Mouse (Mus musculus) thymus, adult 18-20 months (tissue): ENCODE data around the gene Slc25a20.
"Not testable (repeated sequence)": the region's sequence is repeated elsewhere in the genome, so short reads cannot be mapped to it uniquely, and the experiment has no call there.

Source experiments
- DNase-seq, 2 experiments: peaks; one replicate each; pipeline ENCODE4 v3.0.0; 2022; ENCODE audit warnings: mixed read lengths in 2 of 2

Slc25a20 gene

GRCm38 (mm10) chr9:108661677-108662612, at the start of gene Slc25a20:
Slc25a20 (plus strand) TSS chr9:108662088.
- peak; percentile 69 to 81 for DNase-seq

DNA sequence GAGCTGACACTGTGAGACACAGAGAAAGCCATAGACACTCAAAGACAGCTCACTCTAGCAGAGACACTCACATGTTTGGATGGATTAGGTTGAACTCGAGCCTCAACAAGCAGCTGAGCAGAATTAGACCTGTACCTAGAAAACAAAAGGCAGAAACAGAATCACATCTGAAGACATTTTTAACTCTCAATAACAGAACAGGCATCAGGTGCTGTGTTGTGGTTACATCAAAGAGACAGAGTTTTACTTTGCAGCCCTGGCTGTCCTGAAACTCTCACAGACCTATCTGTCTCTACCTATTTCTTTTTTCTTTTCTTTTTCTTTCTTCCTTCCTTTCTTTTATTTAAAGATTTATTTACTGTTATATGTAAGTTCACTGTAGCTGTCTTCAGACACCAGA, 44.6 kb upstream of the Slc25a20 start:
- no peak for DNase-seq

- DNase-seq: no peak
These were observed 35.4 kb upstream of the Slc25a20 start for GRCm38 (mm10) chr9:108626498-108626897.

- DNase-seq: no peak
These were observed 33.7 kb upstream of the Slc25a20 start for GRCm38 (mm10) chr9:108628141-108628540.

DNA sequence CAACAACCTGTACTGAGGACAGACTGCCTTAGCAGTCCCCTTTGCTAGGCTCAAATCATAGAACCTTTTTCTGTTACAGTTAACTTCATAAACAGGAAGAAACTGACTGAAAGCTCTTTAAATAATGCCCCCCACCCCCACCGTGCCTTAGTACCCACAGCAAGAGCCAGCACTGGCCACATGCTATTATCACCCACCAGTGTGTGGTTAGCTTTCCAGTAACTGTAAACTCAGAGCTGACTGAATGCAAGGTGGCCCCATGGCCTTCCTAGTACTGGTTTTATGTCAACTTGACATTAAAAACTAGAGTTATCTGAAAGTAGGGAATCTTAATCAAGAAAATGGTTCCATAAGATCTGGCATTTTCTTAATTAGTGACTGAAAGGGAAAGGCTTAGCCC, 31.2 kb upstream of the Slc25a20 start:
- no peak for DNase-seq

DNA sequence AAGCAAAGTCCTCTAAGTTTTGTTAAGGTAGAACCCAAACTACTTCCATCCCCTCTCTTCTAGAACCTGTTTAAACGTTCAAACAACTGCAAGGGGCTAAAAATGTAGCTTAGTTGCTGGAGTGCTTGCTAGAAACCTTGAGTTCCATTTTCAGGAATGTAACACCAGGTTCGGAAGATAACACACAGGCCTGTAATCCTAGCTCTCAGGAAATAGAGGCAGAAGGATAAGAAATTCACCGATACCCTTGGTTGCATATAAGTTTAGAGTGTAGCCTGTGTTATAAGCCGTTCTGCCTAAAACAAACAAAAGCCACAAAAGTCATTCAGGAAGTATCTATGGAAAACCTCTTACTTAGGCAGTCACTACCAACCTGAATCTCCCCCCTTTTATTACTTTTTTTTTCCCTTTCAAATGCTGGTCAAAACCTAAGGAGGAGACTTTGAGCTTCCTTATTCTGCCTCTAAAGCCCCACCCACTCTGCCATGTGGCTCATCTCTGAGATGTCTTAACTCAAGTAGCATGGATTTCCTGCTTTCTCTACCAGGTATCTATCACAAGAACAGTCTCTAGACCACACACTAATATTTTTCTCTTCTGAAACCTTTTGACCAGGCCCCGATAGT, 30.1 kb upstream of the Slc25a20 start:
- no peak for DNase-seq

GRCm38 (mm10) chr9:108632375-108632774, 29.5 kb upstream of the Slc25a20 start:
- DNase-seq: no peak

DNA sequence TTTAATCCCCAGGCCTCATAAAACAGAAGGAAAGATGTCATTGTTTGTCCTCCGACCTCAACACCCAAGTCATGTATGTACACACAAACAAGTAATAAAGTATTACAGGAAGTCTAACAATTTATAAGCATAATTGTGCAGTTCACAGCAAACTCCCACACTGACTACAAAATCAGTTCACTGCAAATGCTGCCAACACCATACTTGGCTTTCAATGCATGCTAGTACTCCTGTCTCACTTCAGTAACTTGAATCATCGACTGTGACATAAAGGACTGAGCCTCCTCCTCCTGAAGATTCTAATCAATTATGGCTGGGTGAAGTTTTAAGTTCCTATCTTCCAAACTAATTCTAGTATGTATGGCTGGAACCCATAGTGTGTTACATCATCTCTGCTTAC, 28.0 kb upstream of the Slc25a20 start:
- DNase-seq: no peak

GRCm38 (mm10) chr9:108635415-108635814, 26.5 kb upstream of the Slc25a20 start:
- DNase-seq: no peak

DNA sequence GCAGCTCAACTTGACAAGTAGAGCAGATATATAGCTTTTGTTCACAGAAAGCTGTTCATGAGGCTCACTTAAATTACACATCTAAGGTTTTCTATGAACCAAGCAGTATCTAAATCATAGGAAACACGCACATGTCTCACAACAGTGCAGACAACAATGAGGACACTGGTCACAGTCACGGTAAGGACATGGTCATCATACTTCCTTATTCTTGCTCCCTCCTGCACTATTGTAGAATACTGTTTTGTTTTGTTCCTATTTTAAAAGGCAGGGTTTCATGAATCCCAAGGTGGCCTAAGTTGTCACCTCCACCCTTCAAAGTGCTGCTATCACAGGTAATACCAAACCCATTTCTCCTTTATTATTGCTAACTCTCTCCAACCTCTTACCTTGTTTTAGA, 22.1 kb upstream of the Slc25a20 start:
- DNase-seq: no peak

DNA sequence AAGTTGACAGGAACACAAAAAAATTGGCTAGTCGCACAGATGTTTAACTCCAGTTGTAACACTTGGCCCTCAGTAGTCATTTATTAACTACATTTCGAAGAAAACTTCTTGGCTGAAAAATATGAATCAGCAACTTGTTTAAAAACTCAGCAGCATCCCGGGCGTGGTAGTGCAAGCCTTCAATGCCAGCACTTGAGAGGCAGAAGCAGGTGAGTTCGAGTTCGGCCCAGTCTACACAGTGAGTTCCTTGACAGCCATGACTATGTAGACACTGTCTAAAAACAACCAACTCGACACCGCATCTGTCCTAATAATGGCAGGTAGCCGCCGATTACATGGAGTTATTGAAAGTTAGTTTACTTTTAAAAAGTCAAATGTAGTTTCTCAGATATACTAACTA, 13.7 kb upstream of the Slc25a20 start:
- DNase-seq: no peak

DNA sequence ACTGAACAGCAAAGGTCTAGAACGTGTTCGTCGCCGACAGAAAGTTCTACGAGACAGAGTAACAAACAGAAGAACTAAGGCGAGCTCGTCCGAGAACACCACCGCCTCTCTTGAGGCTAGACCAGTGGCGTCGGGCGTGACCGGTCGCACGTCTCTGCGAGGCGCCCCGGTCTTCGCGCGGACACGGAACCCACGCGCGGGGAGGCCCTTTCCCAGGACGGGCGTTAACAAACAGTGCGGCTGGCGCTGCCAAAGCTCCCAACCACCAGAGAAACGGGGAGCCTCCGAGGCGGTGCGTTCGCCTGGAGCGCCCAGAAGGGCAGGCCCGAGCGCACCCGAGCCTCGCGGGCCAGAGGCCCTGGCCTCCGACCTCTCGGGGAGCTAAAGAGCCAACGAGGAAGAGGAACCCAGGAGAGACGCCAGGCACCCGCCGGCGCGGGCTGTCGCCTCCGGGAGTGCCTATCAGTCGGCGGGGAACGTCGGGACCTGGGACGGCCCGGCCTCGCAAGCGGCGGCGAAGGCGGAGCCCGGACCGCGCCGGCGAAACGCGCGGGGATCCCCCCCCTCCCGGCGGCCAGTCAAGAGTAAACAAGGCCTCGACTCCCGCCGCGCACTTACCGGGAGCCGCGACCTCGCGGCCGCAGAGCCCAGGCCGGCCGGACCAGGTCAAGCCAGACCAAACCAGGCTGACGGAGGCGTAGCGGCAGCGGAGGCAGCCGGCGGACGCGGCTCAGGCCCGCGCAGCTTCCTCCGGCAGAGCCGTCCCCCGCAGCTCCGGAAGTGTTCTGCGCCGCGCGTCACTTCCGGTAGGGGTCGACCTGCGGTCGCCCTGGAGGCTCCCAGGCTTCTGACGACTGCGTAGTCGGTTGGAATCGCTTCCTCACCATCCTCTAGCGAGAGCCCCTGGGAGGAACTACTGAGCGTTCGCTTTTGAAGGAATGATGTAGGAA, 13.0 kb upstream of the Slc25a20 start, which contains the start of gene Arih2:
Gene Arih2, minus strand, starts transcription at position 776 of the 950 bp plus-strand sequence.
- peak; percentile 84 to 85 for DNase-seq

GRCm38 (mm10) chr9:108649561-108650440, 12.1 kb upstream of the Slc25a20 start:
- DNase-seq: no peak

- no peak for DNase-seq
These were observed 7.1 kb upstream of the Slc25a20 start for GRCm38 (mm10) chr9:108654566-108655464.

DNA sequence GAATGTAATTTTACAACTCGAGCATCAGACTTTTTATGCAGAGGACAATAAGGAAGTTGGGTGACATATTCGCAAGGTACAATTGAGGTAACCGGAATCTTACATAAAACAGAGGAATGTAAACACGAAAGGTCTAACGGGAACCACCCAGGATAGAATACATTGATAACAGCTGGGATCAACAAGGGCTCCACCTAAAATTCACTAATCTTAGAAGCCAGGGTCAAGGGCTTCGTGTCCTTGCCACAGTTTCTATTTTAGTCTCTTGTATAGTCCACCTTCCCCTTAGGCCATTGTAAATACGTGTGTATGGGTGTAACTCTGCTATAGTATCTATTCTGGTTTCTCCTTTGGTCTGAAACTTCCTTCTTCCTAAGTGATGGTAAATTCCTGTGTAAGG, 6.0 kb upstream of the Slc25a20 start:
- DNase-seq: not testable (repeated sequence)

GRCm38 (mm10) chr9:108662660-108663059, 772 bp downstream of the Slc25a20 start:
- DNase-seq: no peak

GRCm38 (mm10) chr9:108669875-108670274, 8.0 kb downstream of the Slc25a20 start:
- DNase-seq: no peak

DNA sequence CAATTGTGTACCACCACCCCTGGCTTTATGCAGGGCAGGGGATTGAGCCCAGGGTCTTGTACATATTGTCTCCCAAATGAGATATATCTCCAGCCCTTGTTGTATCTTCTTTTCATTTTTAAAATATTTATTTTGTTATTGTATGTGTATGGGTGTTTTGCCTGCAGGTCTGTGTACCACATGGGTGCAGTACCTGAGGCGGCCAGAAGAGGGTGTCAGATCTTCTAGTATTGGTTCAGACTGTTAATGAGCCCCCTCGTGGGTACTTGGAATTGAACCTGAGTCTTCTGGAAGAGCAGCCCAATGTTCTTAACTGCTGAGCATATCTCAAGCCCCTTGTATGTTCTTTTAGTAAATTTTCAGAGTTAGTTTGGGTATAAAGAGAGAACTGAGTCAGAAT, 11.3 kb downstream of the Slc25a20 start:
- no peak for DNase-seq

- DNase-seq: no peak
These were observed 18.1 kb downstream of the Slc25a20 start for GRCm38 (mm10) chr9:108680026-108680425.

- DNase-seq: no peak
These were observed 24.6 kb downstream of the Slc25a20 start for GRCm38 (mm10) chr9:108686475-108686887.

- no peak for DNase-seq
These were observed 25.3 kb downstream of the Slc25a20 start for GRCm38 (mm10) chr9:108687181-108687580.
